Mouse (Mus musculus): ENCODE results near the gene Mmp23.
"Not testable (repeated sequence)": the region's sequence is repeated elsewhere in the genome, so short reads cannot be mapped to it uniquely, and the experiment has no call there.

GRCm38 (mm10) chr4:155645308-155645707 is 7.9 kb downstream of the Mmp23 start, which contains the start of gene Gm10563:
- TF ChIP-seq MAFK (IDR thresholded peaks at IDR 0.05; ENCODE audit: insufficient read depth, low read depth, low read length); HCFC1 (IDR thresholded peaks at IDR 0.05; ENCODE audit: borderline replicate concordance, insufficient read depth, low read length); ZNF384 (IDR thresholded peaks at IDR 0.05; ENCODE audit: low read depth, low read length); CHD2 (IDR thresholded peaks at IDR 0.05; ENCODE audit: low read depth, low read length): not testable (repeated sequence)
